Mouse (Mus musculus) adrenal gland, adult 10 weeks (tissue): ENCODE results near the gene Coro1a. TPM values are rescaled to one million over a fixed set of nuclear protein-coding genes. Genes with fewer than 3 reads are reported as not detected.

Experiments
- polyA plus RNA-seq: library from polyadenylated mRNA; stranded (reverse); fragments of 350-450 nt; fragmentation: Illumina TruSeq; extraction: RNeasy Lipid Tissue Mini Kit (QIAGEN cat#74804); gene quantifications from one replicate; pipeline ENCODE4 v1.2.3, GENCODE M21; 2014; ENCODE audit warnings: low read depth, low replicate concordance

Gene Coro1a
- polyA plus RNA-seq, result 3.2 TPM

GRCm38 (mm10) chr7:126707442-126708174, at the start of gene Coro1a:
Gene Coro1a (minus strand): TSS chr7:126707787.

GRCm38 (mm10) chr7:126695631-126696207, 11.9 kb downstream of the Coro1a start, which contains the start of gene Slx1b:
Gene Slx1b (minus strand): TSS chr7:126695784.

GRCm38 (mm10) chr7:126695210-126695611, 12.4 kb downstream of the Coro1a start, which contains the start of gene Bola2:
Gene Bola2 (plus strand): TSS chr7:126695401.

GRCm38 (mm10) chr7:126676207-126676606, 31.4 kb downstream of the Coro1a start, which contains the start of gene Sult1a1:
Gene Sult1a1 (minus strand): TSS chr7:126676432.

Other genes with a start within 250 kb of the Coro1a start
- gene Atp2a1, start 244.7 kb downstream of the Coro1a start, polyA plus RNA-seq, result 5.9 TPM
- gene Sh2b1, start 232.4 kb downstream of the Coro1a start, polyA plus RNA-seq, result 1.3 TPM
- gene Tufm, start 220.4 kb downstream of the Coro1a start, polyA plus RNA-seq, result 8.8 TPM
- 23.1 TPM for gene Atxn2l, start 204.3 kb downstream of the Coro1a start, polyA plus RNA-seq
- 249 TPM for gene Eif3c, start 141.4 kb downstream of the Coro1a start, polyA plus RNA-seq
- 0.47 TPM for gene Apobr, start 122.8 kb downstream of the Coro1a start, polyA plus RNA-seq
- 2.4 TPM for gene Cln3, start 122.0 kb downstream of the Coro1a start, polyA plus RNA-seq
- not detected for gene Il27, start 112.8 kb downstream of the Coro1a start, polyA plus RNA-seq
- gene Nupr1, start 76.9 kb downstream of the Coro1a start, polyA plus RNA-seq, result 4.6 TPM
- gene Sgf29, start 58.5 kb downstream of the Coro1a start, polyA plus RNA-seq, result 1.6 TPM
- 105 TPM for gene Sult1a1, start 31.4 kb downstream of the Coro1a start, polyA plus RNA-seq
- gene Bola2, start 12.4 kb downstream of the Coro1a start, polyA plus RNA-seq, result 0.12 TPM
- gene Slx1b, start 12.0 kb downstream of the Coro1a start, polyA plus RNA-seq, result 1.3 TPM
- gene Mapk3, start 51.8 kb upstream of the Coro1a start, polyA plus RNA-seq, result 30.8 TPM
- not detected for gene Gdpd3, start 58.5 kb upstream of the Coro1a start, polyA plus RNA-seq
- gene Ypel3, start 69.2 kb upstream of the Coro1a start, polyA plus RNA-seq, result 12.0 TPM
- not detected for gene Tbx6, start 73.7 kb upstream of the Coro1a start, polyA plus RNA-seq
- gene Ppp4c, start 84.7 kb upstream of the Coro1a start, polyA plus RNA-seq, result 28.4 TPM
- not detected for gene Fam57b, start 89.9 kb upstream of the Coro1a start, polyA plus RNA-seq
- gene 4930451I11Rik, start 123.9 kb upstream of the Coro1a start, polyA plus RNA-seq, result not detected
- not detected for gene Doc2a, start 139.6 kb upstream of the Coro1a start, polyA plus RNA-seq
- gene Hirip3, start 154.2 kb upstream of the Coro1a start, polyA plus RNA-seq, result 10.9 TPM
- 13.4 TPM for gene Ino80e, start 154.6 kb upstream of the Coro1a start, polyA plus RNA-seq
- gene Taok2, start 176.9 kb upstream of the Coro1a start, polyA plus RNA-seq, result 9.9 TPM
- 8.8 TPM for gene Tmem219, start 215.1 kb upstream of the Coro1a start, polyA plus RNA-seq
- 3.4 TPM for gene Kctd13, start 221.1 kb upstream of the Coro1a start, polyA plus RNA-seq
- gene Asphd1, start 241.8 kb upstream of the Coro1a start, polyA plus RNA-seq, result not detected
- gene Sez6l2, start 242.8 kb upstream of the Coro1a start, polyA plus RNA-seq, result 39.4 TPM